Mouse (Mus musculus) small intestine, adult 10 weeks (tissue): ENCODE measurements around the gene Cdon. TPM values are rescaled to one million over a fixed set of nuclear protein-coding genes. Genes with fewer than 3 reads are reported as not detected.

Source experiments
- polyA plus RNA-seq: library from polyadenylated mRNA; stranded (reverse); fragments of 350-450 nt; fragmentation: Illumina TruSeq; extraction: RNeasy Lipid Tissue Mini Kit (QIAGEN cat#74804); gene quantifications from one replicate; pipeline ENCODE4 v1.2.3, GENCODE M21; 2014; ENCODE audit warnings: low replicate concordance

Gene Cdon
- polyA plus RNA-seq: 3.2 TPM

DNA sequence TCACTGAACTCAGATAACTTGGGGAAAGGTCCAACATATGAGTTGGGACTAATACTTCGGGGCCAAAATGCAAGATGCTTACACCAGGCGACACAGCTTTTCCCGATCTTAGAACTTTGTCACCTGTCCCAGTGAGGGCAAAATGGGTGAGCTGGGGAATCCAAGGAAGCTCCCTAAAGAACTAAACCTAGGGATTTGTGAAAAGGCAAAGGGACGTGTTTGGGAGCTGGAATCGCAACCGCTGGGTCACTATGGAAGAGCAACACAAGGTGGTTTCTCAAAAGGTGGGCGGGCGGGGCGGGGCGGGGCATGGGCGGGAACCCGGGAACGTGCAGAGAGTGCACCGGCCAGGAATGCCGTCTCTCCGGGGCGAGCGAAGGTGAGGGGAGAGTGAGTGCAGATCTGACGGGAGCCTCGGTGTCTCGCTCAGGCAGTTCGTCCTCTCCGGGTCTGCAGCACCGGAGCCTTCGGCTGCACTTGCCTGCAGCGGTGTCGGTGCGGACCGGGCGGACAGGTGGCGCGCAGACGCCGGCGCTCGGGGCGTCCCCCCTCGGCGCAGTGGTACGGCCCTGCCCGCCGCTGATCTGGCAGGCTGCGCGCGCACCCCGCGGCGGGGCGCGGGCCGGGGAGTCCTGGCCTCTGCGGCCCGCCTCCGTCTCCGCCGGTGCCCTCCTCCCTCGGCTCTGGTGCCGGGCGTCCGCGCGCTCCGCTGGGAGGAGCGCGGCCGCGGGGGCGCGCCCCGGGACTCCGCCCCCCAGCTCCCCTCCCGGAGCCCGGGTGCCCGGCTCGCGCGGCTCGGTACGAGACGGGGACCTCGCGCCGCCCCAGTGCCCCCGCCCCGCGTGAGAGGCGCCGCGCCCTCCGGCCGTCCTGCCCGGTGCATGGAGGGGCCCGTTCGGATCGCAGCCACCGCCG lies at the start of gene Cdon:
Gene Cdon (plus strand): TSS at position 324 of the 915 bp plus-strand sequence.

DNA sequence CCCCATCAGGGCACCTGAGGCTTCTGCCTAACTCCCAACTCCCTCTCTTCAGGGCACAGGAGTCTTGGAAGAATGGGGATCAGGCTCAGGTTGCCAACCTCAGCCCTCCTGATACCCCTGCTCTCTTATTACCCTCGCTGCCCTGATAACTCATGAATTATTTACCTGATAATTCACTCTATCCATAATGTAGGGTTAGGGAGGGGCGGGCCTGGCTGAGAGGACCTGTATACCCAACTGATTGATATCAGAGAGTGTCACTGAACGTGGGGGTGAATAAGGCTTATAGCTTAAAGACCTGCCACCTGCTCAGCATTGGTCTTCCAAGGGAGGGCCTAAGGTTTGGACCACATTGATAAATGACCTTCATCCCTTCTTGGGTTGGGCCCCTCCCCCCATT lies 97.2 kb downstream of the Cdon start, which contains the start of gene Gm1113:
Gene Gm1113 (minus strand): TSS at position 101 of the 400 bp plus-strand sequence.

Other genes starting within 250 kb of the Cdon start
- gene Dcps, start 245.1 kb upstream of the Cdon start, polyA plus RNA-seq: 4.5 TPM
- 141 TPM for gene Srpr, start 221.0 kb upstream of the Cdon start, polyA plus RNA-seq
- 9.1 TPM for gene Tirap, start 220.8 kb upstream of the Cdon start, polyA plus RNA-seq
- gene Foxred1, start 210.1 kb upstream of the Cdon start, polyA plus RNA-seq: 15.3 TPM
- gene Fam118b, start 153.3 kb upstream of the Cdon start, polyA plus RNA-seq: 24.2 TPM
- 1.7 TPM for gene Rpusd4, start 153.3 kb upstream of the Cdon start, polyA plus RNA-seq
- not detected for gene Gm1113, start 97.1 kb downstream of the Cdon start, polyA plus RNA-seq
- 0.07 TPM for gene Ddx25, start 137.4 kb downstream of the Cdon start, polyA plus RNA-seq
- 27.5 TPM for gene Pus3, start 137.5 kb downstream of the Cdon start, polyA plus RNA-seq
- gene Pate2, start 149.2 kb downstream of the Cdon start, polyA plus RNA-seq: 0.30 TPM
- gene Hyls1, start 149.3 kb downstream of the Cdon start, polyA plus RNA-seq: 10.4 TPM
- gene Pate4, start 190.8 kb downstream of the Cdon start, polyA plus RNA-seq: 0.56 TPM
- gene Pate3, start 227.1 kb downstream of the Cdon start, polyA plus RNA-seq: not detected